Mouse (Mus musculus) liver, embryonic 14.5 days (tissue): ENCODE measurements around the gene Pde1a.

Experiments
- CTCF ChIP-seq: IDR thresholded peaks from 2 replicates; pipeline ENCODE4 v1.5.1; 2016; ENCODE audit warnings: antibody characterized with exemption, low read depth, control low read depth
- EP300 ChIP-seq: IDR thresholded peaks from 2 replicates; pipeline ENCODE4 v1.6.1; 2016; ENCODE audit warnings: antibody characterized with exemption, low read depth

- TF ChIP-seq CTCF (no peak), EP300 (no peak)
These were observed 331.8 kb downstream of the Pde1a start for GRCm38 (mm10) chr2:79797444-79797843.
